Mouse (Mus musculus) neural tube, embryonic 15.5 days (tissue): ENCODE data around the gene Zswim1. TPM values are rescaled to one million over a fixed set of nuclear protein-coding genes. Genes with fewer than 3 reads are reported as not detected.
A peak's percentile ranks its signal among the peaks of the same experiment; 100 is the strongest.
"Not testable (repeated sequence)": the region's sequence is repeated elsewhere in the genome, so short reads cannot be mapped to it uniquely, and the experiment has no call there.

Experiments used
- ATAC-seq: fragments of 200-750 bp; cut with Nextera tagmentation; 2 replicates; pipeline ENCODE4 v1.8.0; 2017; ENCODE audit warnings: mild to moderate bottlenecking, moderate TSS enrichment, moderate library complexity; ENCODE audit not compliant: low FRiP score
- H3K27ac ChIP-seq: fragments of 300-500 bp; sonication (generic); replicated peaks from 2 replicates; pipeline ENCODE4 v1.5.1; 2015; ENCODE audit warnings: mild to moderate bottlenecking, inconsistent platforms
- H3K27me3 ChIP-seq: fragments of 300-500 bp; sonication (generic); replicated peaks from 2 replicates; pipeline ENCODE4 v1.6.1; 2015; ENCODE audit warnings: inconsistent platforms
- H3K36me3 ChIP-seq: fragments of 300-500 bp; sonication (generic); 2 replicates; pipeline ENCODE4 v1.6.1; 2015; ENCODE audit warnings: inconsistent platforms
- H3K4me1 ChIP-seq: fragments of 300-500 bp; sonication (generic); 2 replicates; pipeline ENCODE4 v1.6.1; 2015; ENCODE audit warnings: inconsistent platforms
- H3K4me2 ChIP-seq: fragments of 300-500 bp; sonication (generic); 2 replicates; pipeline ENCODE4 v1.6.1; 2015; ENCODE audit warnings: inconsistent platforms, mild to moderate bottlenecking, moderate library complexity
- H3K4me3 ChIP-seq: fragments of 300-500 bp; sonication (generic); replicated peaks from 2 replicates; pipeline ENCODE4 v1.5.1; 2015; ENCODE audit warnings: mild to moderate bottlenecking, inconsistent platforms
- H3K9ac ChIP-seq: fragments of 300-500 bp; sonication (generic); replicated peaks from 2 replicates; pipeline ENCODE4 v1.6.1; 2015; ENCODE audit warnings: mild to moderate bottlenecking, inconsistent platforms
- H3K9me3 ChIP-seq: fragments of 300-500 bp; sonication (generic); replicated peaks from 2 replicates; pipeline ENCODE4 v1.6.1; 2016; ENCODE audit warnings: inconsistent platforms
- WGBS: fragments of 180-500 bp; shearing (Covaris S2); methylation state at CpG from one replicate; pipeline ENCODE4 v1.1.7; 2015; ENCODE audit warnings: mixed read lengths; 5-methylcytosine and 5-hydroxymethylcytosine counted together
- polyA plus RNA-seq: library from polyadenylated mRNA; unstranded; fragments of >200 nt; fragmentation: Nextera tagmentation; extraction: Ambion mirVana; gene quantifications from 2 replicates; pipeline ENCODE4 v1.2.1, GENCODE M21; 2015

Zswim1 gene
- polyA plus RNA-seq, 1 experiment from 2014 or later: 25.4 TPM

- H3K36me3 ChIP-seq: peaks cover 16% of the 10 kb centered on the region
- ATAC-seq: peak; percentile 68
- peak within 1 kb of the TSS; percentile 78 for H3K4me3 ChIP-seq
Measured at GRCm38 (mm10) chr2:164832748-164833301, 10.3 kb downstream of the Zswim1 start, which contains the start of gene Ctsa. TSS of gene Ctsa (plus strand) at chr2:164832873.

GRCm38 (mm10) chr2:164833314-164833959, 11.0 kb downstream of the Zswim1 start, which contains the start of gene Neurl2:
TSS of gene Neurl2 (minus strand) at chr2:164833456.
- peak within 1 kb of the TSS; percentile 85 for H3K27ac ChIP-seq
- peak within 1 kb of the TSS; percentile 93 for H3K4me2 ChIP-seq
- H3K27me3 ChIP-seq: no peaks in the 10 kb centered on the region
- peak within 1 kb of the TSS; percentile 78 for H3K9ac ChIP-seq
- H3K9me3 ChIP-seq: no peaks in the 10 kb centered on the region
- peaks cover 26% of the 10 kb centered on the region for H3K4me1 ChIP-seq
- under 1% methylated on average over 31 of the region's 31 CpGs for WGBS
- H3K36me3 ChIP-seq: peaks cover 11% of the 10 kb centered on the region
- ATAC-seq: peak; percentile 79
- peak within 1 kb of the TSS; percentile 78 for H3K4me3 ChIP-seq

More at GRCm38 (mm10) chr2:164832748-164833301, 10.3 kb downstream of the Zswim1 start, which contains the start of gene Ctsa:
- under 1% methylated on average over 35 of the region's 35 CpGs for WGBS
- Histone ChIP-seq H3K9me3 (no peaks in the 10 kb centered on the region), H3K4me1 (peaks cover 26% of the 10 kb centered on the region), H3K4me2 (peak within 1 kb of the TSS; percentile 93), H3K27me3 (no peaks in the 10 kb centered on the region), H3K27ac (peak within 1 kb of the TSS; percentile 85), H3K9ac (peak within 1 kb of the TSS; percentile 78)

GRCm38 (mm10) chr2:164834531-164834930, 12.0 kb downstream of the Zswim1 start:
- Histone ChIP-seq H3K9me3 (no peaks in the 10 kb centered on the region), H3K36me3 (peaks cover 8% of the 10 kb centered on the region), H3K27me3 (no peaks in the 10 kb centered on the region), H3K4me3 (peak overlapping the region; percentile 78), H3K4me2 (peak overlapping the region; percentile 93), H3K27ac (peak overlapping the region; percentile 85; the same call in 1 of the 2 replicates), H3K4me1 (peaks cover 26% of the 10 kb centered on the region), H3K9ac (peak overlapping the region; percentile 78; the same call in 1 of the 2 replicates)
- ATAC-seq: no peak
- 44% methylated on average over 8 of the region's 8 CpGs for WGBS

GRCm38 (mm10) chr2:164835164-164835563, 12.7 kb downstream of the Zswim1 start:
- Histone ChIP-seq H3K27ac (no peak overlapping the region), H3K4me3 (no peak overlapping the region), H3K9me3 (no peaks in the 10 kb centered on the region), H3K4me1 (peaks cover 26% of the 10 kb centered on the region), H3K4me2 (peak overlapping the region; percentile 93), H3K36me3 (peaks cover 14% of the 10 kb centered on the region), H3K27me3 (no peaks in the 10 kb centered on the region), H3K9ac (no peak overlapping the region)
- ATAC-seq: no peak
- 98% methylated on average over 4 of the region's 4 CpGs for whole genome bisulfite sequencing

DNA sequence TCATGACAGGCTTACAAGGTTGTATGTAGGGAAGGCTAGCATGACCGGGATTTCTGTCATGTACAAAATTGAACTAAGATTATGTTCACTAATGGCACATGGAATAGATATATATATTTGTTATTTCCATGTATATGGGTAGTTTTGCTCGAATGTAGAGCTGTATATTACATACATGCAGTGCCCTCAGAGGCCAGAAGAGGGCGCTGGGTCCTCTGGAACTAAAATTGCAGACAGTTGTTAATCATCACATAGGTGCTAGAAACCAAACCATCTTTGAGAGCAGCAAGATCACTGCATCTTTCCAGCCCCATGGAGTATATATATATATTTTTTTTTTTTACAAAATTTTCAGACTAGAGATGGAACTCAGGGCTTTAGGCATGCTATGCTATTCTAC, 23.3 kb downstream of the Zswim1 start:
- H3K4me3 ChIP-seq: no peak overlapping the region
- no peak overlapping the region for H3K4me2 ChIP-seq
- no peak overlapping the region for H3K9ac ChIP-seq
- no peaks in the 10 kb centered on the region for H3K27me3 ChIP-seq
- H3K4me1 ChIP-seq: no peaks in the 10 kb centered on the region
- 64% methylated on average over 3 of the region's 3 CpGs for WGBS
- H3K27ac ChIP-seq: no peak overlapping the region
- ATAC-seq: no peak
- no peaks in the 10 kb centered on the region for H3K9me3 ChIP-seq
- peaks cover 2% of the 10 kb centered on the region; the same call in 1 of the 2 replicates for H3K36me3 ChIP-seq

GRCm38 (mm10) chr2:164850061-164850460, 27.6 kb downstream of the Zswim1 start:
- Histone ChIP-seq H3K4me1 (no peaks in the 10 kb centered on the region), H3K4me3 (no peak overlapping the region), H3K36me3 (peaks cover 2% of the 10 kb centered on the region; the same call in 1 of the 2 replicates), H3K27ac (no peak overlapping the region), H3K9me3 (no peaks in the 10 kb centered on the region), H3K4me2 (no peak overlapping the region), H3K9ac (no peak overlapping the region), H3K27me3 (peaks cover 4% of the 10 kb centered on the region)
- WGBS: 93% methylated on average over 8 of the region's 8 CpGs
- ATAC-seq: no peak

DNA sequence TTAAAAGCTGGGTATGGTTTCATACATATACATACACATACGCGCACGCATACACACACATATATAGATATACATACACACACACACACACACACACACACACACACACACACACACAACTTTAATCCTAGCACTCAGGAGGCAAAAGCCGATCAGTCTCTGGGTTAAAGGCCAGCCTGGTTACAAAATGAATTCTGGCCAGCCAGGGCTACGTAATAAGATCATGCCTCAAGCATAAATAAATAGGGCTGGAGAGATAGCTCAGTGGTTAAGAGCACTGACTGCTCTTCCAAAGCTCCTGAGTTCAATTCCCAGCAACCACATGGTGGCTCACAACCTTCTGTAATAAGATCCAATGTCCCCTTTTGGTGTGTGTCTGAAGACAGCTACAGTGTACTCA, 33.1 kb downstream of the Zswim1 start:
- H3K4me1 ChIP-seq: peaks cover 26% of the 10 kb centered on the region
- H3K4me2 ChIP-seq: peak overlapping the region; percentile 96
- H3K9me3 ChIP-seq, H3K27ac ChIP-seq, ATAC-seq, H3K9ac ChIP-seq, H3K36me3 ChIP-seq: not testable (repeated sequence)
- H3K27me3 ChIP-seq: peaks cover 47% of the 10 kb centered on the region
- 82% methylated on average over 5 of the region's 5 CpGs for WGBS
- H3K4me3 ChIP-seq: peak overlapping the region; percentile 50; the same call in 1 of the 2 replicates

DNA sequence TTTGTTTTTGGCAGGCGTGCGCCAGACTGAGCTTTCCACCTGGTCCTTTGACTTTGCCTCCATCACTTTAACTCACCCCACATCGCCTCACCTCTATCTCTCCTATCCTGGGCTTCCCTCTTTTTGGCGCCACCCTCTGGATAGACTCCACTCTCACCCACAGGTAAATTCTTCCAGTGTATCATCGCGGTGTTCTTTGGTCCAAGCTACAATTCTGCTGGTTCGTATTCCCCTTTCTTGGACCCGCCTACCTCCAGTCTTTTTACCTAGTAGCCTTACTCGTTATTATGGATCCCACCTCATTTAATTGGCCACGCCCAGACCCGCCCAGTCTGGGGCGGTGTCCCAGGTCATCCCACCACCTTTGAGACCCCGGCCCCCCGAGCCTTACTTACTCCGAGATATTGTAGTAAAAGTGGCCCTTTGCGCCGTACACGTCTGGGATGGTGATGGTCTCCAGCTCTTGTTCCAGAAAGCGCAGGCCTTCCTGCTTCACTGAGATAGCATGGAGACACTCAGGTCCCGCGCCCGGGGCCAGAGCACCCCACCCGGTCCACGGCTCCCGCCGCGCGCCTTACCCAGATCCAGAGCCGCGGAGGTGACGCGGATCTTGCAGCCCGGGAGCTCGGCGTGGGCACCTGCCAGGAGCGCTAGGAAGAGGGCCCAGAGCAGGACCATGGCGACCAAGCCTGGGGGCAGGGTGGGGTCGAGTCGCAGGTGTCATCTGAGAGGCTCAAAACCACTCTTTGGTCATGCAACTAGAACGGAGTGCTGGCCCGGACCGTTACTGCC, 34.0 kb downstream of the Zswim1 start:
- peak overlapping the region; percentile 96 for H3K4me2 ChIP-seq
- peak overlapping the region; percentile 50 for H3K9ac ChIP-seq
- no peaks in the 10 kb centered on the region for H3K9me3 ChIP-seq
- H3K4me1 ChIP-seq: peaks cover 26% of the 10 kb centered on the region
- no peaks in the 10 kb centered on the region for H3K36me3 ChIP-seq
- ATAC-seq: peak; percentile 19; the same call in 1 of the 2 replicates
- peaks cover 51% of the 10 kb centered on the region for H3K27me3 ChIP-seq
- peak overlapping the region; percentile 50 for H3K4me3 ChIP-seq
- H3K27ac ChIP-seq: peak overlapping the region; percentile 69; the same call in 1 of the 2 replicates
- 2% methylated on average over 42 of the region's 42 CpGs for WGBS

DNA sequence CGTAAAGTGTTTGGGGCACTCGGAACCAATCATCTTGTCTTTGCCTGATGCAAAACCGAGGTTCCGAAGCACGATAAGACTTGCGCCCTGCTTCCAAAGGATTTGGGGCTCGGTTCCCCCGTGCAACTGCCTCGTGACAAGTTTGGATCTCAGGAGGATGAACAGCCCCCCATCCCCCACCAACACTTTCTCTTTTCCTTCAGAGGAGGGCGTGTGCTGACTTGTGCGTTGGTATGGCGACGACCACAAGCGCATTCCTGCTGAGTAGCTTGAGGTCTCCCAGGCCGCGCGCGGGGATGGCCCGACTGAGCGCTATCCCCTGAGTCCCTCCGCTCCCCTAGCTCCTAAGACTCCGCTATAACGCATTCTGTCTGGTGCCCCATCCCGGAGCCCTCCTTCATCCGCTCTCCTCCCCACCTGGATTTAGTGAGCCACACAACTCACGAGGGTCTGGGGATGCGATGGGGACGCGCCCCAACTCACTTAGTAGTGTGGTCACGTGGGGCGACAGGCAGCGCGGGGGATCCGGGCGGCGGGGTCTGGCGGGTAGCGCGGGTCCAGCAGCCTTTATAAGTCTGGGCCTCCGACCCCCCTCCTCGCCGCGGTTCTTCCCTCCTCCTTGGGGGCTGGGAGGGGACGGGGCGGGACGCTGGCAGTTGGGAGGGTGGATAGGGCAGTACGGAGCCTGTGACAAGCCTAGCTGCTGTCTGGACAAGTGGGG, 34.8 kb downstream of the Zswim1 start, which contains the start of gene Pltp:
Gene Pltp, minus strand, starts transcription at position 611 of the 721 bp plus-strand sequence.
- no peaks in the 10 kb centered on the region for H3K36me3 ChIP-seq
- no peaks in the 10 kb centered on the region for H3K9me3 ChIP-seq
- peak; percentile 88 for ATAC-seq
- H3K4me1 ChIP-seq: peaks cover 26% of the 10 kb centered on the region
- peaks cover 51% of the 10 kb centered on the region for H3K27me3 ChIP-seq
- peak within 1 kb of the TSS; percentile 50 for H3K4me3 ChIP-seq
- H3K9ac ChIP-seq: peak within 1 kb of the TSS; percentile 50
- WGBS: under 1% methylated on average over 47 of the region's 47 CpGs
- H3K27ac ChIP-seq: peak within 1 kb of the TSS; percentile 69
- H3K4me2 ChIP-seq: peak within 1 kb of the TSS; percentile 96

GRCm38 (mm10) chr2:164857842-164858553, 35.5 kb downstream of the Zswim1 start:
- Histone ChIP-seq H3K9me3 (no peaks in the 10 kb centered on the region), H3K4me2 (peak overlapping the region; percentile 96), H3K27me3 (peaks cover 51% of the 10 kb centered on the region), H3K4me3 (peak overlapping the region; percentile 50), H3K27ac (0 out of 2 replicates have a peak overlapping the region, but pooled peaks have one; percentile 69), H3K9ac (peak overlapping the region; percentile 50), H3K4me1 (peaks cover 28% of the 10 kb centered on the region), H3K36me3 (no peaks in the 10 kb centered on the region)
- ATAC-seq: no peak
- 3% methylated on average over 19 of the region's 19 CpGs for WGBS
